Mouse (Mus musculus): ENCODE data around the gene Get4. TPM values are rescaled to one million over a fixed set of nuclear protein-coding genes. Genes with fewer than 3 reads are reported as not detected.

Get4 gene
- polyA plus RNA-seq, 1 experiment from 2014 or later, result 186 TPM

GRCm38 (mm10) chr5:139216774-139217173, 35.4 kb upstream of the Get4 start:
- no peak overlapping the region for H3K27ac ChIP-seq
- no peaks in the 10 kb centered on the region for H3K4me1 ChIP-seq
- no peak for ATAC-seq (ENCODE audit: borderline replicate concordance, extremely low read depth, low FRiP score, low TSS enrichment)
- H3K27me3 ChIP-seq, result no peaks in the 10 kb centered on the region
- H3K4me3 ChIP-seq, result no peak overlapping the region
- H3K4me2 ChIP-seq, result no peak overlapping the region
- WGBS, result 90% methylated on average over 3 of the region's 3 CpGs
- H3K36me3 ChIP-seq, result peaks cover 26% of the 10 kb centered on the region; the same call in 1 of the 2 replicates
- H3K9me3 ChIP-seq, result no peaks in the 10 kb centered on the region
- H3K9ac ChIP-seq, result no peak overlapping the region

- Histone ChIP-seq H3K4me2 (no peak overlapping the region), H3K9ac (no peak overlapping the region), H3K9me3 (no peaks in the 10 kb centered on the region), H3K36me3 (peaks cover 47% of the 10 kb centered on the region), H3K4me1 (no peaks in the 10 kb centered on the region), H3K27ac (no peak overlapping the region; the same call in 1 of the 2 replicates), H3K4me3 (no peak overlapping the region), H3K27me3 (no peaks in the 10 kb centered on the region)
- ATAC-seq (ENCODE audit: borderline replicate concordance, extremely low read depth, low FRiP score, low TSS enrichment), result no peak
- WGBS, result 72% methylated on average over 4 of the region's 4 CpGs
Observed at GRCm38 (mm10) chr5:139220006-139220515, 32.1 kb upstream of the Get4 start.

GRCm38 (mm10) chr5:139220610-139221009, 31.5 kb upstream of the Get4 start:
- no peak overlapping the region; the same call in 1 of the 2 replicates for H3K27ac ChIP-seq
- no peak overlapping the region for H3K4me3 ChIP-seq
- no peaks in the 10 kb centered on the region for H3K9me3 ChIP-seq
- H3K4me1 ChIP-seq, result no peaks in the 10 kb centered on the region
- H3K27me3 ChIP-seq, result no peaks in the 10 kb centered on the region
- WGBS, result 74% methylated on average over 4 of the region's 4 CpGs
- H3K4me2 ChIP-seq, result no peak overlapping the region
- H3K9ac ChIP-seq, result no peak overlapping the region
- H3K36me3 ChIP-seq, result peaks cover 47% of the 10 kb centered on the region
- no peak for ATAC-seq (ENCODE audit: borderline replicate concordance, extremely low read depth, low FRiP score, low TSS enrichment)

GRCm38 (mm10) chr5:139223331-139223730, 28.8 kb upstream of the Get4 start:
- Histone ChIP-seq H3K36me3 (peaks cover 59% of the 10 kb centered on the region), H3K4me1 (no peaks in the 10 kb centered on the region), H3K27ac (no peak overlapping the region), H3K9me3 (no peaks in the 10 kb centered on the region), H3K27me3 (no peaks in the 10 kb centered on the region), H3K9ac (no peak overlapping the region), H3K4me2 (no peak overlapping the region), H3K4me3 (no peak overlapping the region)
- no peak for ATAC-seq (ENCODE audit: borderline replicate concordance, extremely low read depth, low FRiP score, low TSS enrichment)
- 97% methylated on average over 10 of the region's 10 CpGs for WGBS

GRCm38 (mm10) chr5:139227236-139227635, 24.9 kb upstream of the Get4 start:
- H3K36me3 ChIP-seq, result peaks cover 76% of the 10 kb centered on the region
- H3K4me3 ChIP-seq, result no peak overlapping the region
- no peak for ATAC-seq (ENCODE audit: borderline replicate concordance, extremely low read depth, low FRiP score, low TSS enrichment)
- no peak overlapping the region for H3K27ac ChIP-seq
- no peak overlapping the region for H3K4me2 ChIP-seq
- H3K27me3 ChIP-seq, result no peaks in the 10 kb centered on the region
- no peaks in the 10 kb centered on the region for H3K4me1 ChIP-seq
- no peaks in the 10 kb centered on the region for H3K9me3 ChIP-seq
- WGBS, result 88% methylated on average over 4 of the region's 4 CpGs
- H3K9ac ChIP-seq, result no peak overlapping the region

- Histone ChIP-seq H3K9me3 (no peaks in the 10 kb centered on the region), H3K27me3 (no peaks in the 10 kb centered on the region), H3K36me3 (peaks cover 77% of the 10 kb centered on the region), H3K27ac (no peak overlapping the region), H3K4me1 (no peaks in the 10 kb centered on the region), H3K9ac (no peak overlapping the region), H3K4me3 (no peak overlapping the region), H3K4me2 (no peak overlapping the region)
- 93% methylated on average over 2 of the region's 2 CpGs for whole genome bisulfite sequencing
- no peak for ATAC-seq (ENCODE audit: borderline replicate concordance, extremely low read depth, low FRiP score, low TSS enrichment)
Observed at GRCm38 (mm10) chr5:139227645-139228044, 24.5 kb upstream of the Get4 start.

GRCm38 (mm10) chr5:139228318-139228717, 23.8 kb upstream of the Get4 start:
- WGBS, result 93% methylated on average over 3 of the region's 3 CpGs
- H3K9me3 ChIP-seq, result no peaks in the 10 kb centered on the region
- H3K4me3 ChIP-seq, result no peak overlapping the region
- no peak overlapping the region for H3K9ac ChIP-seq
- ATAC-seq (ENCODE audit: borderline replicate concordance, extremely low read depth, low FRiP score, low TSS enrichment), result no peak
- H3K27me3 ChIP-seq, result no peaks in the 10 kb centered on the region
- no peak overlapping the region for H3K4me2 ChIP-seq
- H3K4me1 ChIP-seq, result no peaks in the 10 kb centered on the region
- H3K27ac ChIP-seq, result no peak overlapping the region
- peaks cover 77% of the 10 kb centered on the region for H3K36me3 ChIP-seq

- Histone ChIP-seq H3K27me3 (no peaks in the 10 kb centered on the region), H3K27ac (no peak overlapping the region), H3K9me3 (no peaks in the 10 kb centered on the region), H3K9ac (no peak overlapping the region), H3K4me1 (no peaks in the 10 kb centered on the region), H3K36me3 (peaks cover 77% of the 10 kb centered on the region), H3K4me3 (no peak overlapping the region), H3K4me2 (no peak overlapping the region)
- 96% methylated on average over 3 of the region's 3 CpGs for WGBS
- ATAC-seq (ENCODE audit: borderline replicate concordance, extremely low read depth, low FRiP score, low TSS enrichment), result no peak
Observed at GRCm38 (mm10) chr5:139229716-139230115, 22.4 kb upstream of the Get4 start.

GRCm38 (mm10) chr5:139232083-139232482, 20.0 kb upstream of the Get4 start:
- WGBS, result 84% methylated on average over 3 of the region's 3 CpGs
- no peak for ATAC-seq (ENCODE audit: borderline replicate concordance, extremely low read depth, low FRiP score, low TSS enrichment)

GRCm38 (mm10) chr5:139234423-139234822, 17.7 kb upstream of the Get4 start:
- H3K27me3 ChIP-seq, result no peaks in the 10 kb centered on the region
- no peak overlapping the region for H3K27ac ChIP-seq
- H3K4me2 ChIP-seq, result no peak overlapping the region
- H3K9me3 ChIP-seq, result no peaks in the 10 kb centered on the region
- 90% methylated on average over 4 of the region's 4 CpGs for WGBS
- no peaks in the 10 kb centered on the region for H3K4me1 ChIP-seq
- peaks cover 72% of the 10 kb centered on the region for H3K36me3 ChIP-seq
- no peak overlapping the region for H3K9ac ChIP-seq
- no peak overlapping the region for H3K4me3 ChIP-seq
- no peak for ATAC-seq (ENCODE audit: borderline replicate concordance, extremely low read depth, low FRiP score, low TSS enrichment)

More at GRCm38 (mm10) chr5:139232083-139232482, 20.0 kb upstream of the Get4 start:
- Histone ChIP-seq H3K27me3 (no peaks in the 10 kb centered on the region), H3K4me3 (no peak overlapping the region), H3K9me3 (no peaks in the 10 kb centered on the region), H3K9ac (no peak overlapping the region), H3K36me3 (peaks cover 73% of the 10 kb centered on the region), H3K4me1 (no peaks in the 10 kb centered on the region), H3K27ac (no peak overlapping the region), H3K4me2 (no peak overlapping the region)

GRCm38 (mm10) chr5:139237436-139237835, 14.7 kb upstream of the Get4 start:
- Histone ChIP-seq H3K9ac (no peak overlapping the region), H3K27me3 (no peaks in the 10 kb centered on the region), H3K36me3 (peaks cover 73% of the 10 kb centered on the region), H3K9me3 (no peaks in the 10 kb centered on the region), H3K4me3 (no peak overlapping the region), H3K4me2 (no peak overlapping the region), H3K4me1 (no peaks in the 10 kb centered on the region), H3K27ac (no peak overlapping the region)
- no peak for ATAC-seq (ENCODE audit: borderline replicate concordance, extremely low read depth, low FRiP score, low TSS enrichment)
- 73% methylated on average over 4 of the region's 4 CpGs for WGBS

GRCm38 (mm10) chr5:139241022-139241761, 10.9 kb upstream of the Get4 start:
- Histone ChIP-seq H3K4me1 (no peaks in the 10 kb centered on the region), H3K9ac (no peak overlapping the region), H3K9me3 (no peaks in the 10 kb centered on the region), H3K36me3 (peaks cover 78% of the 10 kb centered on the region), H3K4me3 (no peak overlapping the region), H3K27ac (no peak overlapping the region), H3K27me3 (no peaks in the 10 kb centered on the region), H3K4me2 (no peak overlapping the region)
- no peak for ATAC-seq (ENCODE audit: borderline replicate concordance, extremely low read depth, low FRiP score, low TSS enrichment)
- 80% methylated on average over 15 of the region's 15 CpGs for WGBS
